Mouse (Mus musculus) adrenal gland, adult 8-10 months (tissue): ENCODE data around the gene Rela. TPM values are rescaled to one million over a fixed set of nuclear protein-coding genes. Genes with fewer than 3 reads are reported as not detected.

ENCODE experiments used
- DNase-seq: peaks from one replicate; pipeline ENCODE4 v3.0.0; 2022
- total RNA-seq, 4 experiments: library from RNA; stranded (reverse); gene quantifications; 2 replicates each; pipeline ENCODE4 v1.2.4; 2022

Gene Rela
- 100 to 1,000 TPM in 2 of 4 experiments, 10 to 100 TPM in 2; 90.0 to 114 (median 96.4) TPM for total RNA-seq

DNA sequence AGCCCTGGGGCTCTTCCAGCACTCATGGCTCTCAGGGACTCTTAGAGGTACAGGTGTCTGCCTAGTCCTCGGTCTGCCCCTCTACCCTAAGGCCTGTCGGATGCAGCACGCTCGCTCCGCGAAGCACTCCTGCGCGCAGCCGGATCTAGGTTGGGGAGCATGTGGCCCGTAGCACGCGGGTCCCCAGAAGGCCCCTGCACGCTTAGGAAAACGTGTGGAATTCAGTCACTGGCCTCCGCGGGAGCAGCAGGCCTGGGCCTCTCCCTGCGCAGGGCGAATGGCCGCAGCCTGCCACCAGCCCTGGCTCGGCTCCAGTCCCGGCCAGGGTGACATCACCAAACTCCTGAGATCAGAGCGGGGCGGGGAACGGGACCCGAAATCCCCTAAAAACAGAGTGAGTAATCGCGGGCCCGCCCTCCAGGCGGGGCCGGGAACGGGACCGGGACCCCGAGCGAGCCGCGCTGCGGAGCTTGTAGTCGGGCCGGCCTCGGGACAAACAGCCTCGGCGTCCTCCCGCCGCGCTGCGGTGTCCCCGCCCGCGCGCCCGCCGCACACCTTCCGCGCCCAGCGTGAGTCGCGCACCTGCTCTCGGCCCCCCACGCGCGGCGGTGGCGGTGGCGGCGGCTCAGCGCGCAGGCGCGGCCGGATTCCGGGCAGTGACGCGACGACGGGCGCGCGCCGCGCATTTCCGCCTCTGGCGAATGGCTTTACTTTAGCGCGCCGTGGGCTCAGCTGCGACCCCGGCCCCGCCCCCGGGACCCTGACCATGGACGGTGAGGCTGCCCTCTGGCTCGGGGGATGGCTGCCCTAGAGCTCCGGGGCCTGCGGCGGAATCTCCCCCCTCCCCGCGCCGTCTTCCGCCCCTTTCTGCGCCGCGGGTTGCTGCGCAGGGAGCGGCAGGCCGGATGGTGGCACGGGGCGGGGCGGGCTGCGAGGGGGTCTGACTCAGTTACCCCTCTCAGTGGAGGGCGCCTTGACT, at the start of gene Rela:
Rela (plus strand) TSS at position 415 of the 979 bp plus-strand sequence.
- DNase-seq, result peak; percentile 92

DNA sequence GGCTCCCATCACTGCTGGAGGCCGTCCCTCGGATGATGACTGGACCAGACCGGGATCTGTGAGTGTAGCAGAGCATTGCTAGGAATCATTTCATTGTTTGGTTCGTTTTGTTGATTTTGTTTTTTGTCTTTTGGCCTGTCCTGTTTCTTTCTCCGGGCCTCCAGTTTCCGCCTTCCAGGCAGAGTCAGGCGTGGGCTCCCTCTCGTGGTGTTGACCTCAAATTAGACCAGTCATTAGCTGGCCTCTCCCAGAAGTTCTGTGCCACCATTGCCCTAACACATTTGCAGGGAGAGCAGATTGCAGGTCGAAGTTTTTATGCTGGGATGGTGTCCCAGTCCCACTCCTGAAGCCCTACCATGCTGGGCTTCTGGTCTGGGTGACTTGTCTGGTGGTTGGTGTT, 48.1 kb upstream of the Rela start:
- DNase-seq, result no peak

DNA sequence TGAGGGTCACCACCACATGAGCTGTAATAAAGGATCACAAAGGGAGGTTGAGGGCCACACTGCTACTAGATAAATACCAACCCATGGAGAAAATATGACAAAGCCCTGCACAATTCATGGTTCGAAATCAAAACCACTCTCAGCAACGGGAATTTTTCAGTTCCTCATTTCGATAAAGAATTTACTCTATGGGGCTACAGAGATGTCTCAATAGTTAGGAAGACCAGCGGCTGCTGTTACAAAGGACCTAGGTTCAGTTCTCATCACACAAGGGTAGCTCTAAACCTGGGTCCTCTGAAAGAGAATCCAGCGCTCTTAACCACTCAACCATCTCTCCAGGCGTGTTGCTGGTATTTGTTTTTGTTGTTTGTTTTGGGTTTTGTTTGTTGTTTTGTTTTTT, 45.4 kb upstream of the Rela start:
- DNase-seq, result no peak

DNA sequence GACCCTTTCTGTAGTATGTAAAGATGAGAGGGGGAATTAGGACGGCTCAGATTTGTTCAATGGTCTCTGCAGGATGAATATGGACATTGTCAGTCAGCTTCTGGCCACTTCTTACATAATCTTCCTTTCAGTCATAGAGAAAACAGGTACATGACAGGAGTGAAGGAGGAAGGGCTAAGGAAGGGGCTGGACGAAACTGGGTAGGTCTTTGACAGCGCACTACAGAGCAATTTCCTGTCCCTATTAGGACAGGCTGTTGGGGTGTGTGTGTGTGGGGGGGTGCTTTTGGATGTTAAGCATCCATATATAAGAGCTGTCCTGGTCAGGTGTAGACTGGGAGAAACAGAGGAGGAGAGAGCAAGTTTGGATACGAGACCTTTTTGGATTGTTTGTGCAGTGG, 38.1 kb upstream of the Rela start:
- no peak for DNase-seq

DNA sequence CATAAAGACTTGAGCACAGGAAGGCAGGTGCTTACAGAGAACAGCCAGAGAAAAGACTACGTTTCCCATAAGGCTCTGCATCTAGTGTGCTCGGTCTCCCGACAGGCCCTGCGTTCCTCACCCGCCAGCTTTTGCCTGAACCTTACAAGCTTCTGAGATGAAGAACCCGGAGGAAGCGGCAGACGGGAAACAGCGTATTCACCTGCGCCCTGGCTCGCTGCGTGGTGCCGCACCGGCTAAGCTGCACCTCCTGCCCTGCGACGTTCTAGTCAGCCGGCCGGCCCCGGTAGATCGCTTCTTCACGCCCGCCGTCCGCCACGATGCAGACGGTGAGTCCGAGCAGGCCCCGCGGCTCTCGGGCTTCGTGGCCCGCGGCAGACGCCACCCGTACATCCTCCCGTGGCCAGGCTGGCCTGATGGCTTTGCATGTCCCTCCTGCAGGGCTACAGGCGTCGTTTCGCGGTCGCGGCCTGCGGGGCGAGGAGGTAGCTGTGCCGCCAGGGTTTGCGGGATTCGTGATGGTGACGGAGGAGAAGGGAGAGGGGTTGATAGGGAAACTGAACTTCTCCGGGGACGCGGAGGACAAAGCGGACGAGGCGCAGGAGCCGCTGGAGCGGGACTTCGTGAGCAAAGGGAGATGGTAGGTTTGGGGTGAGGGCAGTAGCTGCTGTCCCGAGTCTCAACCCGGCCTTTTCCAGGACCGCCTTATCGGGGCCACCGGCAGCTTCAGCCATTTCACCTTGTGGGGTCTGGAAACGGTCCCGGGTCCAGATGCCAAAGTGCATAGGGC, 35.3 kb upstream of the Rela start, which contains the start of gene Rnaseh2c:
Rnaseh2c (plus strand) TSS at position 122 of the 790 bp plus-strand sequence.
- peak; percentile 65 for DNase-seq

DNA sequence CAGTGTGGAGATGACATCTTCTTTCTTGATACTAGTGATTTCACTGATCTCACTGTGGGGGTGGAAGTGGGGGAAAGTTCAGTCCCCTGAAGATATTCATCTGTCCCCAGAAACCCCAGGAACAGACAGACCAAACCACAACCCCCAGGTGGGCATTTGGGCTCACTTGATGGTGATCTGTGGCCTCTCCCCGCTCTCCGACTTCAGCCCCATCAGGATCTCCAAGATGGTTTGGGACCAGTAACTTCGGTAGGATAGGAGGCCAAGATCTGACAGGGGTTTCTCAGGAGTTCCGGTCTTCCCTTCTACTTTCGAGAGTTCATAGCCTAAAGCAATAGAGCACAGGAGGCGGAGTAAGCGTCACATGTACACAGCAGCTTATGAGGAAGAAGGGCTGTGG, 33.6 kb upstream of the Rela start:
- no peak for DNase-seq

DNA sequence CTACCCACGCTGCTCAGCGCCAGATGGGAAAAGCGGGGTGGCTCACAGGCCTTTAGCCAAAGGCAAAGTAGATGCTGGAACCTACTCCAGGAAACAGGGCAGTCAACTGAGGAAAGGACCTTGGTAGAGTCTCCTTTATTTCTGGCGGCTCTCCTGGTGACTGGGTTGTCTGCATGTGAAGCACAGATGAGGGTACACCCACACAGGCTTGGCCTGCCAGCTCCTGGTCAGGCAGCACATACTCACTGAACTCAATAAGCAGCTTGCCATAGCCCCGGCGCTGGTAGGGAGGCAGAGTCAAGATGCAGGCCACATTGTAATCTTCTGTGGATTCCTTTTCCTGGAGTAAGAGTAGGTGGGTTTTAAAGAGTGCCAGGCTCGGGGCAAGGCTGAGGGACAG, 32.2 kb upstream of the Rela start:
- DNase-seq, result no peak

DNA sequence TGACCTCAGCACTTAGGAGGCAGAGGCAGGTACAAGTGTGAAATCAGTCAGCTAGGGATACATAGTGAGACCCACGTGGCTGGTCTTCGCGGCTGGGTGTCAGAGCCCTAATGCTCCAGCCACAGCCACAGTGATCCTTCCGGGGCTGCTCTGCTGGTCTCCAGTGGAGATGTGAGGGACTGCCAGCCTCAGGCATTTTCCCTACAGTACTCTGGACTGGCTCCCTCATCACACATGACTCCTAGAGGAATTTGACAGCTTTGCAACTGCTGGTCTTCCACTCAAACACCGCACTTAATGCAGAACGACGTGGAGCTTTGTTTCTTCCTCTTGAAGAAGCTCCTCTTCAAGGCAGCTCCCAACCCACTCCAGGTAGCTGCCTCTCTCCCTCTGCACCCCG, 31.1 kb upstream of the Rela start:
- no peak for DNase-seq

DNA sequence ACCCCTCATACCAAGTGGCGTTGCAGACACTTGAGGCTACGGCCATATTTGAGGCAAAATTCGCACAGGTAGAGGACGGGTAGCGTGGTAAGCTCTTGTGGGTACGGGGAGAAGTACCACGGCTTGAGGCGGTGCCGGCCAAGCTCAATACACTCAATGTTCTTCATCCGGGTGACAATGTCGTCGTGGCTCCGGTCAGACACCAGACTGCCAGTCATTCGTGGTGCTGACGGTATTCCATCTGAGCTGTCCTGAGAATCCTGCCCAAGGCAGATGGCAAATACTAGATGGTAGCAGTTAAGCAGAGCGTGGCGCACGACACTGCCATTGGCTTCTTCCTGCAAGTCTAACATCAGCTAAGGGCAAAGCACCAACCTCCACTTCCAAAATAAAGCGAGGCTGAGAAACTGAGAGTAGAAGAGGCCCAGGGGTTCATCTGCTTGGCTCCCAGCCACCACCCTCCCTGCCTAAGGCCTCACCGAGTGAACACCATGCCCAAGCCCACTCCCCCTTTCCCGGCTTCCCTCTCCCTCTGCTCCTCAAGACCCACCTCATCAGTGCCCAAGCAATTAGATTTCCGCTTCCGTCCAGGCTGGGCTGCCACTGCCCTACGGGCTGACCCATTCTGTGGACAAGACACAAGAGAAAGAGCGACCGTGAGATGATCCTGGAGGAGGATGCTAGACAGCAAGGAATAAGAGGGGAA, 29.4 kb upstream of the Rela start:
- DNase-seq, result no peak

DNA sequence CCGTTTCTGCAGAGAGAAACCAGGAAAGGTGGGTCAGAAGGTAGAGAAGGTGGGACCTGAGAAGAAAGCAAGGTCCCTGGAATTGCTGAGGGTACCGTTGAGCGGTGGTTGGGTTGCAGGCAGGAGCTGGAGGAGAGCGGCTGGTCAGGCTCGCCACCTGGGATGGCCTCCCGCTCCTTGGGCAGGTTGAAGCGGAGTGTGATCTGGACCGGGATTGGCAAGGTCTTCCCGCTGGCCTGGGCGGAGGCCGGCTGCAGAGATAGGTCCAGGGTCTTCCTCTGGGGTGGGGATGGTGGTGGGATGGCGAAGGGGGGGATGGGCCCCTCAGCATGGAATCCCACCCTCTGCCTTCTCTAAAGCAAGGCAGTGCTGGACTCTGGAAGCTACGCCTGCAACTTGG, 28.6 kb upstream of the Rela start:
- DNase-seq, result no peak

DNA sequence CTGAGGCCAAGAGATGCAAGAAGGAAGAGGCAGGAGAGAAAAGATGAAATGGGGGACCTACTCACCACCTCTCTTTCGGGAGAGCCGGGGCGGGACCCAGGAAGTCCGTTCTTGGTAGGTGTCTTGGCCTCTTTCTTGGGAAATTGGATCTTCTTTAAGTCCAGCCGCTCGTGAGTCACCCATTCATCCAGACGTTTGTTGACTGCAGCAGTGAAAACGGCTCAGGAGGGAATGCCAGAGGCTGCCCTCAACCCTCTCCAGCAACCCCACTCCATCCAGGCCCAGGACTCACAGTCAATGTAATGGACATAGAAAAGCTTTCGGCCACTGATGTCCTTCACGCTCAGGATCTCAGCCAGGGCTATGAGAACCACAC, 28.1 kb upstream of the Rela start:
- DNase-seq, result no peak

DNA sequence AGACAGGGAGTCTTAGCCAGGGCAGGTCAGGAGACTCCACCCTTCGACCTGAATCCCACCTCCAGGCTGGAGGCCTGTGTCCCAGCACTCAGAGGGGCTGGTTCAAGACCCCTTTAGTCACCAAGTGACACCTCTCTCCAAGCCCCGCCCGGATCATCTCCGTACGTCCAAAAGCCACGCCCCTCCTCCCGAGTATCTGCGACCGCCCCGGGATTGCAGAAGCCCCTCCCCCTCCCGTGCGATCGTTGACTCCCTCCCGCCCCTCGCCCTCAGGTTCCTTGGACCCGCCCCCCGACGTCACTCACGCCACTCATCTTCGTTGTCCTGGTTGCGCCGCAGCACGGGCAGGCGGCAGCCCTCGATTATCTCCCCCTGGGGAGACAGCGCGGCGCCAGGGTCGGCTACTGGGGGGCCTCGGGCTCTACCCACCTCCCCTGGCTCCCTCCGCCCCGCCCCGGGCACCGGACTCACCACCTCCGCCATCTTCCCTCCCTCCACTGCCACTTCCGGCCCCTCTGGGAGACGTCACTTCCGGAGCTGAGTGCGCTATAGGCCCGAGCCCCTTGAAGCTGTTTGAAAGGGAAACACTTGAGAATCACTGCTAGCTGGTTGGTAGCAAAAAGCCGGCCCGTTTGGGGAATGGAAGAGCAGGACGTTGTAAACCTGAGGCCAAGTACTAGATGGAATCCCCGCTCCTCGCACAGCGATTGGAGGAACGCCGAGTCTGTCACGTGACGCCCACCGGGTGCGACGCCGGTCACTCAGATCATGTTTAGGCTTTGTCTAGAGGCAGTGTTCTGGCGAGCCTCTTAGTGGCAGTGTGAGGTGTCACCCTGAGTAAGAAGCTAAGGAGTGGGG, 27.5 kb upstream of the Rela start, which contains the start of gene Kat5:
Kat5 (minus strand) TSS at position 691 of the 858 bp plus-strand sequence.
- DNase-seq, result peak; percentile 85

DNA sequence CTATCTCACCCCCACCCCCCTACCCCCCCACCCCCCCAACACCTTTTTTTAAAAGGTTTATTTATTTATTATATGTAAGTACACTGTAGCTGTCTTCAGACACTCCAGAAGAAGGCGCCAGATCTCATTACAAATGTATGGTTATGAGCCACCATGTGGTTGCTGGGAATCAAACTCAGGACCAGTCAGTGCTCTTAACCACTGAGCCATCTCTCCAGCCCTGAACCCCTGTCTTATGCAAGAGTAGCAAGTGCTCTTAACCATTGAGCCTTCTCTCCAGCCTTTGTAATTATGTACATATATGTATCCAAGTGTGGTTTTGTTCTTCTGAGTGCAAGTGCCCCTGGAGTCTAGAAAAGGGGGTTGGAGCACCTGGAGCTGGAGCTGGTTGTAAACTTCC, 25.3 kb upstream of the Rela start:
- no peak for DNase-seq

DNA sequence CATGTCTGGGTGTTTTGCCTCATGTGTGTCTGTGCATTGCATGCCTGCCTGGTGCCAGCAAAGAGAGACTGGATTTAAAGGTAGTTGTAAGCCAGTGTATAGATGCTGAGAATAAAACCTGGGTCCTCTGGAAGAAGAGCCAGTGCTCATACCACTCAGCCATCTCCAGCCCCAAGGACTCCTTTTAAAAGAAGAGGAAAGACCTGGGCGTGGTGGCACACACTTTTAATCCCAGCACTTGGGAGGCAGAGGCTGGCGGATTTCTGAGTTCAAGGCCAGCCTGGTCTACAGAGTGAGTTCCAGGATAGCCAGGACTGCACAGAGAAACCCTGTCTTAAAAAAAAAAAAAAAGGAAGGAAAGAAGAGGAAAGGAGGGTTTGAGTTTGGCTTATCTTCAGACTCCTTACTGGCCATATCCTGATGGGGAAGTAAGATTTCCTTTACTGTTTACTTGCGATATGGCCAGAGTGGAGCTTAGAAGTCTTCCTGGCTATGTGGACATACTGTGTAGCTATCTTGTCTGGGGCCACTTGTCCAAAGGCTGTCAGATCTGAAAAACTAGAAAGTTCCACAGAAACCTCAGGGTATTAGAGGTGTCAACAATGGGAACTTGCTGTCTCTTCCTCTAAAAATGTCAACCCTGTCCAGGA, 24.4 kb upstream of the Rela start:
- DNase-seq, result no peak

DNA sequence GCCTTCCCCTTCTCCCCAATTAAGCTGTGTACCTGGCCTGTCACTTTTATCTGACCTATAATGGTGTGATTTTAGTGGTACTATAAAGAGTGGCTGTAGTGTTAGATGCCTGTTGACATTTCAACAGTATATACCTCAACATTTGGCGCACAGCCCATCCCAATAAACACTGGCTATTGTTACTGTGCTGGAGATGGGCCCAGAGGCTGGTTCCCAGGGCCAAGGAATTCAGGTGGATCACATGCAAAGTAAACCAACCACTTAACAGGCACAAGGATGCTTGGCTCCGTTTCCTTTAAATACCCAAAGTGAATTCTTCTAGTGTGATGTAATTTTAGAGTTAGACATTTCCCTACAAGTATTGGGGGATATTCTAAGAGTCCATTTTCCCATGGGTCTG, 22.3 kb upstream of the Rela start:
- no peak for DNase-seq

DNA sequence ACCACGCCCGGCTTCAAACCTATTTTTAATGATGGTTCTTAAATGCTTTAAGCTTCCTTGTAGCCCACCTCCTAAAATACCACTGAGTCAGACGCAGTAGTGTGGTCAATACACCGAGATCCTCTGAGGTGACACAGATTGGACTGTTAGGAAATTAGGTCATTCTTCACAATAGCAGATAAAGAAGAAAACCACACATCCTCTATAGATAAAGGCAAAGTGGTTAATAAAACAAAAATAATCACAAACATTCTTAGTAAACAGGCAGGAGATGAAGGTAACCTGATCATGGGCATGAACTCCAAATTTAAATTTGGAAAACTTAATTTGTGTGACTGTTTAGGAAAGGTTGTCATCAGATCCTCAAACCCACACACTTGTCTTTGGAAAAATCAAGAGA, 17.3 kb upstream of the Rela start:
- DNase-seq, result no peak

DNA sequence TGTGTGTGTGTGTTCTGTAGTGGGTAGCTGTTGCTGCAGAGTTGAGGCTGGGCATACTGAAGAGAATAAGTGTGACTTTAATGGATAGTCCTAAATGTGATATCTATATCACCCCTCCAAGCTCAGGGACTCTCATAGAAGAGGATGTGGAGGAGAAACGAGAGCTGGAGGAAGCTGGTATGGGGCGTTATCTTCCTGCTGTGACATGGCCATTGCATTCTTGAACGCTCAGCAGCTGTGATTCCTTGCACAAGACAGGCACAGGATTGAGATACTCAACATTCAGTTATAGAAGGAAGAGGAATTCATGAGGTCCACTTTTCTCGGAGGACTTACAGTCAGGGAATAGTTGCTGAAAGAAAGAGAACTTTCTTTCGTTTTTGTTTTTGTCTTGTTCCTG, 15.4 kb upstream of the Rela start:
- DNase-seq, result no peak

DNA sequence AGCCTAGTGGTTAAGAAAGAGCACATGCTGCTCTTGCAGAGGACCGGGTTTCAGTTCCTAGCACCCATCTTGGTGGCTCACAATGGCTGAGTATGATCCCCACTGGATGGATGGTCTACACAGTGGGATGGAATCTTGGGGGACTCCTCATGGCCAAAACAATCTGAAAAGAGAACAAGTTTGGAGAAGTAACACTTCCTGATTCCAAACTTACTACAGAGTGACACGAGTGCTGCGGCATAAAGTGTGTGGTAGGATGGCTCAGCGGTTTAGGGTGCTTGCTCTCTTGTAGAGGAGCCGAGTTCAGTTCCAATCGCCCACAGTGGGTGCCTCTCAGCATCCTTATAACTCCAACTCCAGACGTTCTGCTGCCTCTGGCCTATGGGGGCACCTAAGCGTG, 12.0 kb upstream of the Rela start:
- no peak for DNase-seq

DNA sequence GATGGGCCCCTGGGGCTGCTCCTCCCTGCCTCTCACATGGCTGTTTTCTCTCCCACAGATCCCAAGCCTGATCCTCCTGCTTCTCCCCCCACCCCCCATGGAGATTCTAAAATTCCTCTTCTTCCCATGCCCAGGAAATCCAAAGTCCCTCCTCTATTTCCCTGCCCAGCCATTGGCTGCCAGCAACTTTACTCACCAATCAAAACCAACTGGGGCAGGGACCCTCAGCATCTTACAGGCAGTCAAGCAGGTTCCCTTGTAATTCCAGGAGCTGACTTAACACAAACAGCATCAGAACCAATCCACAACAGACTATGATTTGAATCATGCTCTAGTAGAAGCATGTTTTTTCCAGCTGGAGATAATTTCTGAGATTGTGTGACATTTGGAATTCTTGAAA, 7.4 kb upstream of the Rela start:
- DNase-seq, result no peak

DNA sequence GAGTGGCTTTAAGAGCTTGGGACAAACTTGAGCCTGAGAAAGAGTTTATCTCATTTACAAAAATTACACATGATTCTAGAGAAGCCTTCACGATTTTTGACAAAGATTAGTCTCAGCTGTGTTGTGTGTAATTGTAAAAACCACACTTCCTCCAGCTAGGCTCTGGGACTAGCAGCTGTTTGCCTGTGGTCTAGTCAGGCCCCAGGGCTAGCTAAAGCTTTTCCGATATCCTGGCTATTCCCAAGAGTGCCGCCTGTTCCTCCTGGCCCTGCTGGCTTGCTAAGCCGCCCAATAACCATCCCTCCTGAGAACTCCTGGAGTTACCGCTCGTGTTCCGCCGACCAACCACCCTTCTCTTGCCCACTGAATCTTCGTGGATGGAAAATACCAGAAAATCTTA, 5.2 kb upstream of the Rela start:
- no peak for DNase-seq

DNA sequence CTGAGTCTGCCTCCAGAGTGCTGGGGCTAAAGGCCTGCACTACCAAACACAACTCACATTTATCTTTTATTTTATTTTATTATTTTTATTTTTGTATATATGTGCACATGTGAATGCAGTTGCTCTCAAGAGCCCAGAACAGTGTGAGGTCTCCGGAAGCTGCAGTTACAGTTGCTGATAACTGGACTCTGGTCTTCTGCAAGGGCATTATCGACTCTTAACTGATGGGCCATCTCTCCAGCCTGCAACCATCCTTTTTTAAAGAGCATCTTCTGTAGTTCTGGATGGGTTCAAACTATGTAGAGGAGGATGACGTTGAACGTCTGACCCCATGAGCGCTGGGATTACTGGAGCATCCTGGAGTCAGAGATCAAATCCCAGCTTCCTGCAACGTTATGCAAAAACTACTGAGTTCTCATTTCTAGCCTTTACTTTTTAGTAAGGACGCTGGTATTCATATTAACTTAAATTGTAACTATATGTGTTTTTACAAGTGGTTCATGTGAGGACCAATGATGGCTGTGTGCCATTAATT, 1.2 kb upstream of the Rela start:
- DNase-seq, result no peak
